Mouse (Mus musculus) limb, embryonic 11.5 days (tissue): ENCODE results near the gene Ap5z1. TPM values are rescaled to one million over a fixed set of nuclear protein-coding genes. Genes with fewer than 3 reads are reported as not detected.

Experiments
- ATAC-seq: fragments of 200-750 bp; cut with Nextera tagmentation; 2 replicates; pipeline ENCODE4 v1.8.0; 2017; ENCODE audit warnings: low read depth; ENCODE audit not compliant: insufficient number of reproducible peaks, low FRiP score, low TSS enrichment
- DNase-seq: peaks from one replicate; pipeline ENCODE4 v3.0.0-alpha.2; 2015; ENCODE audit warnings: low spot score
- H3K27ac ChIP-seq: fragments of 300-500 bp; sonication (generic); replicated peaks from 2 replicates; pipeline ENCODE4 v1.5.1; 2014; ENCODE audit warnings: low read depth, mild to moderate bottlenecking, low read length
- H3K27me3 ChIP-seq: fragments of 300-500 bp; sonication (generic); 2 replicates; pipeline ENCODE4 v1.6.1; 2014; ENCODE audit warnings: mild to moderate bottlenecking, low read length, mixed read lengths; ENCODE audit not compliant: control insufficient read depth, insufficient read depth
- H3K36me3 ChIP-seq: fragments of 300-500 bp; sonication (generic); 2 replicates; pipeline ENCODE4 v1.6.1; 2014; ENCODE audit warnings: mild to moderate bottlenecking, low read length, moderate library complexity, mixed read lengths; ENCODE audit not compliant: control insufficient read depth, insufficient read depth
- H3K4me1 ChIP-seq: fragments of 300-500 bp; sonication (generic); 2 replicates; pipeline ENCODE4 v1.6.1; 2014; ENCODE audit warnings: low read length, mixed read lengths; ENCODE audit not compliant: control insufficient read depth, insufficient read depth
- H3K4me2 ChIP-seq: fragments of 300-500 bp; sonication (generic); 2 replicates; pipeline ENCODE4 v1.6.1; 2014; ENCODE audit warnings: low read depth, mild to moderate bottlenecking, moderate library complexity; ENCODE audit not compliant: severe bottlenecking
- H3K4me3 ChIP-seq: fragments of 300-500 bp; sonication (generic); 2 replicates; pipeline ENCODE4 v1.5.1; 2014; ENCODE audit warnings: low read depth, low read length
- H3K9ac ChIP-seq: fragments of 300-500 bp; sonication (generic); 2 replicates; pipeline ENCODE4 v1.6.1; 2014; ENCODE audit warnings: mild to moderate bottlenecking, low read length
- H3K9me3 ChIP-seq: fragments of 300-500 bp; sonication (generic); 2 replicates; pipeline ENCODE4 v1.6.1; 2016; ENCODE audit warnings: low read length; ENCODE audit not compliant: control insufficient read depth
- WGBS: fragments of 180-500 bp; shearing (Covaris S2); extraction: QIAGEN DNeasy Blood & Tissue Kit; methylation state at CpG from one replicate; pipeline ENCODE4 v1.1.7; 2014; 5-methylcytosine and 5-hydroxymethylcytosine counted together
- polyA plus RNA-seq: library from polyadenylated mRNA; unstranded; fragments of >200 nt; fragmentation: Nextera tagmentation; extraction: Ambion mirVana; gene quantifications from 2 replicates; pipeline ENCODE4 v1.2.1, GENCODE M21; 2014

The Ap5z1 gene
- polyA plus RNA-seq, 1 experiment from 2014 or later: 8.0 TPM

DNA sequence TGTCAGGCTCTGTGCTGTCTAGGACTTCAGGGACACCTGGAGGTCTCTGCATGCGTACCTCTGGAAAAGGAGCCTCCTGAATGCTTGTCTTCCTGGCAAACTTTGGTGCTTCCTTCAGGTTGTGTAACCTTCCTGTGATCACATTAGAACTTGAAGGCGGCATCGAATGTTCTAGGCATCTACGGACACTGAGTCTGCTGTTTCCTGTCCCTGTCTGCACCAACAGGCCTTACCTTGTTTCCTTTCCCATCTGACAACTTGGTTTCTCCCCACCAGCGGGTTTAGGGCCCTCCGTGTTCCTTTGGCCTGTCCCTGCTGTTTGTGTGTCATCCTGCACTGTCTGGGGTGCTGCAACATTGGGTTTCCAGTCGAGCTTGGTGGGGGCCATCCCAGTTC lies 21.7 kb upstream of the Ap5z1 start:
- DNase-seq: no peak
- Histone ChIP-seq H3K4me1 (peaks cover 28% of the 10 kb centered on the region), H3K36me3 (no peaks in the 10 kb centered on the region), H3K27me3 (no peaks in the 10 kb centered on the region), H3K4me3 (no peak overlapping the region), H3K9ac (no peak overlapping the region), H3K4me2 (no peak overlapping the region), H3K27ac (no peak overlapping the region; the same call in 1 of the 2 replicates), H3K9me3 (no peaks in the 10 kb centered on the region)
- ATAC-seq: no peak
- WGBS: 86% methylated on average over 7 of the region's 7 CpGs

DNA sequence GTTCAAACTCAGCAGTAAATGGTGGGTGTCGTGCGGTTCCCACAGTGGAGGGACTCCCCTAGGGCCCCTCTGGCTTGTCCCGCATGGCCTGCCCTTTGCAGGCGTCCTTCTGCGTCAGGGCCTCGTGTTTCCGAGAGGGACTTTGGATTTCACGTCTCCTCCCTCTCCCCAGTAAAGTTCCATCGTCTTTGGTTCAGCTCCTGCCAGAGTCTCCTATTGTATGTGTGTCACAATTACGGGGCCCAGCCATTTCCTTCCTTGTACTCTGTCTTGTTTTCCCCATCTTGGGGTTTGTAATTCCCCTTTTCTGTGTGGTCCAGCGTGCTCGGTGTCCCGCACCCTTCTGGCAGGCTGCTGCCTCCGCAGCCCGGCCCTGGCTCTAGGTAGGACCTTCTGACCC lies 20.2 kb upstream of the Ap5z1 start:
- Histone ChIP-seq H3K4me1 (peaks cover 32% of the 10 kb centered on the region), H3K4me3 (no peak overlapping the region), H3K9me3 (no peaks in the 10 kb centered on the region), H3K36me3 (no peaks in the 10 kb centered on the region), H3K9ac (no peak overlapping the region), H3K4me2 (no peak overlapping the region), H3K27me3 (no peaks in the 10 kb centered on the region), H3K27ac (no peak overlapping the region)
- 78% methylated on average over 15 of the region's 15 CpGs for WGBS
- no peak for ATAC-seq
- DNase-seq: no peak

- Histone ChIP-seq H3K4me1 (peaks cover 32% of the 10 kb centered on the region), H3K27ac (no peak overlapping the region)
- 77% methylated on average over 14 of the region's 14 CpGs for WGBS
Measured at GRCm38 (mm10) chr5:142443994-142444393, 19.8 kb upstream of the Ap5z1 start.

DNA sequence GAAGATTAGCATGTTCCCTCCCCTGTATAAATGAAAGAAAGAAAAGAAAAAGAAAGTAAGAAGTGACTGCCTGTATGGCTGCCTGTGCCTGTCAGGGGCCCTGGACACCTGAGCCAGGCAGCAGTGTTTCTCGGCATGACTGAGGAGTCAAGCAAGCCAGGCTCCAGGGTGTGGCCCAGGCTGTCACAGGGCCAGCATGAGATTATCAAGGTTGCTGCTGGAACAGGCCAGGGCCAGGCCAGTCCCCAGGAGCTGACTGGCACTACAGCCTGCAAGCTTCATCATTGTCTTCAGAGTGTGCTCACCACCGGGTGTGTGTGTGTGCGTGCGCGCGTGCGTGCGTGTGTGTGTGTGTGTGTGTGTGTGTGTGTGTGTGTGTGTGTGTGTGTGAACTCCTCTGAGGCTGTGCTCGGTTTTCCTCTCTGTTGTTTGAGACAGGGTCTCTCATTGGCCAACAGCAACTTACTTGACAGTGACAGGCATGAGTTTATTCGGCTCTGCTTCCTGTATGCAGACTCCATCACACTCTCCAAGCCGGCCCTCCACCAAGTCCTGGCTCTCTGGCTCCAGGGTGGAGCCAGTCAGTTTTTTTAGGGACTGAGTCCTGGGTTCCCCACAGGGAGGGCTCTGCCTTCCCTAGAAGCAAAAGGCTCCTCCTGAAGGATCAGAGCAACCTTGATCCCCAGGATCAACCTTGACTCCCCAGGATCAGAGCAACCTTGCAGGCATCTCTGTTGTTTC lies 18.8 kb upstream of the Ap5z1 start:
- no peak for ATAC-seq
- no peaks in the 10 kb centered on the region for H3K27me3 ChIP-seq
- WGBS: 72% methylated on average over 10 of the region's 11 CpGs
- H3K4me2 ChIP-seq: no peak overlapping the region
- no peak for DNase-seq
- peaks cover 29% of the 10 kb centered on the region for H3K4me1 ChIP-seq
- H3K9me3 ChIP-seq: no peaks in the 10 kb centered on the region
- H3K27ac ChIP-seq: no peak overlapping the region
- no peak overlapping the region for H3K9ac ChIP-seq
- no peak overlapping the region for H3K4me3 ChIP-seq
- no peaks in the 10 kb centered on the region; the same call in 1 of the 2 replicates for H3K36me3 ChIP-seq

More at GRCm38 (mm10) chr5:142443994-142444393, 19.8 kb upstream of the Ap5z1 start:
- Histone ChIP-seq H3K9me3 (no peaks in the 10 kb centered on the region), H3K9ac (no peak overlapping the region), H3K36me3 (no peaks in the 10 kb centered on the region), H3K4me3 (no peak overlapping the region), H3K4me2 (no peak overlapping the region), H3K27me3 (no peaks in the 10 kb centered on the region)
- no peak for DNase-seq
- ATAC-seq: no peak

DNA sequence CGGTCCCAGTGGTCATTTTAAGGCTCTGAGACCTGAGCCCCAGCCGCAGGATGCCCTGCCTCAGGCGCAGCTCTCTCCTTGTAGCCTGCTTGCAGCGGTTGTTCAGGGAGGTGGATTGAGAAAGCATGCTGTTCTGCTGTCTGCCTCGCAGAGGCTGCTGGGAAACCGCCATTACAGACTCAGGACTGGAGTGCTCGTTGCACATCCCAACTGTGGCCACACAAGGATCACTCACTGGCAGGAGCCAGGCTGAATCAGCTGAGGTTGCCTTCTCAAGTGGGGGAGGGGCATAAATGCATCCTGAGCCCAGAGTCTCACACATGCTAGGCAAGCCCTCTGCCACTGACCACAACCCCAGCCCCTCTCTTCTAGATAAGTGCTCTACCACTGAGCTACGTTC lies 18.0 kb upstream of the Ap5z1 start:
- H3K4me3 ChIP-seq: no peak overlapping the region
- H3K9ac ChIP-seq: peak overlapping the region; percentile 27; the same call in 1 of the 2 replicates
- no peaks in the 10 kb centered on the region for H3K27me3 ChIP-seq
- H3K4me1 ChIP-seq: peaks cover 24% of the 10 kb centered on the region
- peaks cover 5% of the 10 kb centered on the region; the same call in 1 of the 2 replicates for H3K36me3 ChIP-seq
- no peak overlapping the region for H3K4me2 ChIP-seq
- 49% methylated on average over 8 of the region's 8 CpGs for WGBS
- ATAC-seq (no peak), DNase-seq (no peak)
- no peaks in the 10 kb centered on the region for H3K9me3 ChIP-seq
- no peak overlapping the region for H3K27ac ChIP-seq

- WGBS: 2% methylated on average over 9 of the region's 9 CpGs
- H3K4me1 ChIP-seq: peaks cover 14% of the 10 kb centered on the region
- no peak overlapping the region for H3K4me2 ChIP-seq
Measured at GRCm38 (mm10) chr5:142448076-142448475, 15.7 kb upstream of the Ap5z1 start.

GRCm38 (mm10) chr5:142448623-142449022 lies 15.1 kb upstream of the Ap5z1 start:
- Histone ChIP-seq H3K9ac (no peak overlapping the region), H3K36me3 (peaks cover 10% of the 10 kb centered on the region), H3K4me3 (no peak overlapping the region), H3K9me3 (no peaks in the 10 kb centered on the region), H3K4me1 (peaks cover 14% of the 10 kb centered on the region), H3K4me2 (no peak overlapping the region), H3K27me3 (no peaks in the 10 kb centered on the region), H3K27ac (no peak overlapping the region)
- no peak for DNase-seq
- WGBS: 59% methylated on average over 12 of the region's 12 CpGs
- ATAC-seq: no peak

More at GRCm38 (mm10) chr5:142448076-142448475, 15.7 kb upstream of the Ap5z1 start:
- DNase-seq: peak; percentile 99
- Histone ChIP-seq H3K27me3 (no peaks in the 10 kb centered on the region), H3K27ac (0 out of 2 replicates have a peak overlapping the region, but pooled peaks have one; percentile 4), H3K4me3 (no peak overlapping the region), H3K9me3 (no peaks in the 10 kb centered on the region), H3K36me3 (peaks cover 8% of the 10 kb centered on the region; the same call in 1 of the 2 replicates), H3K9ac (no peak overlapping the region)
- ATAC-seq: peak; percentile 81

DNA sequence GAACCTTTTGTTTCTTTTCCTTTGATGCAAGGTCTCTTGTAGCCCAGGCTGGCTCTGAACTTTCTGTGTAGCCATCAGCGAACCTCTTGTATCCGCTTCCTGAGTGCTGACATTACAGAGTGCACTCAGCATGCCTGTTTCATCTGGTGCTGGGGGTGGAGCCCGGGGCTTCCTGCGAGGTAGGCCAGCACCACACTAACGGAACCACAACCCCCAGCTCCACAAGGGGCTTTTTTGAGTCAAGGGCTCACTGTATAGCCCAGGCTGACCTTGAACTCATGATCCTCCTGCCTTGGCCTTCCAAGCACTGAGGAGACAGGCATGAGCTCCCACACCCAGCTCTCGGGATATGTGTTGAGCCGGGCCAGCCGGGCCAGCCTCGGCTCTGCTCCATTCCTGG lies 12.9 kb upstream of the Ap5z1 start:
- 91% methylated on average over 9 of the region's 9 CpGs for WGBS
- H3K27me3 ChIP-seq: no peaks in the 10 kb centered on the region
- H3K4me3 ChIP-seq: no peak overlapping the region
- ATAC-seq: no peak
- no peak overlapping the region for H3K9ac ChIP-seq
- H3K4me1 ChIP-seq: peaks cover 5% of the 10 kb centered on the region
- no peak overlapping the region for H3K4me2 ChIP-seq
- no peaks in the 10 kb centered on the region for H3K9me3 ChIP-seq
- no peak overlapping the region for H3K27ac ChIP-seq
- peaks cover 12% of the 10 kb centered on the region for H3K36me3 ChIP-seq
- no peak for DNase-seq
